Mouse (Mus musculus) brain, embryonic 14.5 days (tissue): Measurements from ENCODE around the gene Myadml2. TPM values are rescaled to one million over a fixed set of nuclear protein-coding genes. Genes with fewer than 3 reads are reported as not detected.

ENCODE experiments used
- DNase-seq: peaks from one replicate; pipeline ENCODE4 v3.0.0-alpha.2; 2011; ENCODE audit warnings: low read depth
- CTCF ChIP-seq: fragments of 200-500 bp; IDR thresholded peaks from 2 replicates; pipeline ENCODE4 v1.5.1; 2012; ENCODE audit warnings: inconsistent platforms, mild to moderate bottlenecking, moderate library complexity, borderline replicate concordance; ENCODE audit not compliant: insufficient read depth, insufficient read length; ENCODE audit errors: extremely low read depth
- POLR2A ChIP-seq: fragments of 200-500 bp; IDR thresholded peaks from 2 replicates; pipeline ENCODE4 v1.6.1; 2012; ENCODE audit warnings: mild to moderate bottlenecking, inconsistent platforms, borderline replicate concordance; ENCODE audit not compliant: poor library complexity, insufficient read depth, insufficient read length, severe bottlenecking; ENCODE audit errors: extremely low read depth
- polyA plus RNA-seq: library from polyadenylated mRNA; depleted of rRNA; stranded (reverse); fragments of >200 nt; gene quantifications from 2 replicates; pipeline ENCODE4 v1.2.3, GENCODE M21; 2012; rRNA removed

The Myadml2 gene
- polyA plus RNA-seq, 1 experiment = 0.51 TPM

GRCm38 (mm10) chr11:120597240-120598235, 50.4 kb downstream of the Myadml2 start:
- no peak for DNase-seq
- TF ChIP-seq CTCF (no peak), POLR2A (no peak)

Other genes starting within 250 kb of the Myadml2 start
- gene Nploc4, start 210.4 kb downstream of the Myadml2 start, polyA plus RNA-seq = 62.6 and 63.2 TPM in 2 replicates
- 0.04 and 0.10 TPM in 2 replicates for gene Tspan10, start 205.5 kb downstream of the Myadml2 start, polyA plus RNA-seq
- 0.34 and 0.53 TPM in 2 replicates for gene Pde6g, start 194.7 kb downstream of the Myadml2 start, polyA plus RNA-seq
- gene Oxld1, start 190.1 kb downstream of the Myadml2 start, polyA plus RNA-seq = 7.1 and 12.2 TPM in 2 replicates
- gene Ccdc137, start 190.0 kb downstream of the Myadml2 start, polyA plus RNA-seq = 24.2 and 35.7 TPM in 2 replicates
- gene Arl16, start 180.6 kb downstream of the Myadml2 start, polyA plus RNA-seq = 42.4 and 45.8 TPM in 2 replicates
- 96.3 and 107 TPM in 2 replicates for gene Mrpl12, start 163.5 kb downstream of the Myadml2 start, polyA plus RNA-seq
- gene Slc25a10, start 156.3 kb downstream of the Myadml2 start, polyA plus RNA-seq = 40.6 and 57.3 TPM in 2 replicates
- 0.32 and 0.36 TPM in 2 replicates for gene Gcgr, start 117.5 kb downstream of the Myadml2 start, polyA plus RNA-seq
- gene Mcrip1, start 98.4 kb downstream of the Myadml2 start, polyA plus RNA-seq = 204 and 253 TPM in 2 replicates
- gene Ppp1r27, start 97.0 kb downstream of the Myadml2 start, polyA plus RNA-seq = not detected in 2 replicates
- 162 and 206 TPM in 2 replicates for gene P4hb, start 74.9 kb downstream of the Myadml2 start, polyA plus RNA-seq
- 540 and 581 TPM in 2 replicates for gene Arhgdia, start 66.5 kb downstream of the Myadml2 start, polyA plus RNA-seq
- gene Alyref, start 49.8 kb downstream of the Myadml2 start, polyA plus RNA-seq = 86.8 and 89.7 TPM in 2 replicates
- gene Anapc11, start 49.7 kb downstream of the Myadml2 start, polyA plus RNA-seq = 175 and 222 TPM in 2 replicates
- 0.29 and 0.45 TPM in 2 replicates for gene Npb, start 39.7 kb downstream of the Myadml2 start, polyA plus RNA-seq
- 229 and 307 TPM in 2 replicates for gene Pcyt2, start 30.2 kb downstream of the Myadml2 start, polyA plus RNA-seq
- gene Sirt7, start 22.9 kb downstream of the Myadml2 start, polyA plus RNA-seq = 59.4 and 85.8 TPM in 2 replicates
- gene Mafg, start 14.6 kb downstream of the Myadml2 start, polyA plus RNA-seq = 57.4 and 57.6 TPM in 2 replicates
- 19.9 and 26.8 TPM in 2 replicates for gene Pycr1, start 4.4 kb downstream of the Myadml2 start, polyA plus RNA-seq
- gene Notum, start 13.0 kb upstream of the Myadml2 start, polyA plus RNA-seq = 1.7 and 2.7 TPM in 2 replicates
- 83.0 and 90.3 TPM in 2 replicates for gene Aspscr1, start 24.8 kb upstream of the Myadml2 start, polyA plus RNA-seq
- gene Cenpx, start 65.6 kb upstream of the Myadml2 start, polyA plus RNA-seq = 59.7 and 89.6 TPM in 2 replicates
- 97.6 and 128 TPM in 2 replicates for gene Lrrc45, start 65.8 kb upstream of the Myadml2 start, polyA plus RNA-seq
- 425 and 438 TPM in 2 replicates for gene Rac3, start 73.3 kb upstream of the Myadml2 start, polyA plus RNA-seq
- gene Dcxr, start 79.1 kb upstream of the Myadml2 start, polyA plus RNA-seq = 8.6 and 11.8 TPM in 2 replicates
- 0.53 and 0.66 TPM in 2 replicates for gene Cbr2, start 84.0 kb upstream of the Myadml2 start, polyA plus RNA-seq
- gene Hmga1b, start 114.6 kb upstream of the Myadml2 start, polyA plus RNA-seq = 0.76 and 1.9 TPM in 2 replicates
- 117 and 119 TPM in 2 replicates for gene Rfng, start 136.0 kb upstream of the Myadml2 start, polyA plus RNA-seq
- 277 and 337 TPM in 2 replicates for gene Gps1, start 136.1 kb upstream of the Myadml2 start, polyA plus RNA-seq
- 38.9 and 43.9 TPM in 2 replicates for gene Dus1l, start 148.2 kb upstream of the Myadml2 start, polyA plus RNA-seq
- 298 and 471 TPM in 2 replicates for gene Fasn, start 176.4 kb upstream of the Myadml2 start, polyA plus RNA-seq